Mouse (Mus musculus): Measurements from ENCODE around the gene Abhd14a. TPM values are rescaled to one million over a fixed set of nuclear protein-coding genes. Genes with fewer than 3 reads are reported as not detected.

Abhd14a gene
- total RNA-seq, 2 experiments from 2014 or later = 35.3 to 36.5 TPM

- peak; percentile 94 to 98 for DNase-seq (ENCODE audit: low spot score in 2 of 2)
These were observed 29.4 kb downstream of the Abhd14a start for GRCm38 (mm10) chr9:106417841-106418625.

- no peak for DNase-seq (ENCODE audit: low spot score in 2 of 2)
These were observed 30.7 kb downstream of the Abhd14a start for GRCm38 (mm10) chr9:106416826-106417225.

DNA sequence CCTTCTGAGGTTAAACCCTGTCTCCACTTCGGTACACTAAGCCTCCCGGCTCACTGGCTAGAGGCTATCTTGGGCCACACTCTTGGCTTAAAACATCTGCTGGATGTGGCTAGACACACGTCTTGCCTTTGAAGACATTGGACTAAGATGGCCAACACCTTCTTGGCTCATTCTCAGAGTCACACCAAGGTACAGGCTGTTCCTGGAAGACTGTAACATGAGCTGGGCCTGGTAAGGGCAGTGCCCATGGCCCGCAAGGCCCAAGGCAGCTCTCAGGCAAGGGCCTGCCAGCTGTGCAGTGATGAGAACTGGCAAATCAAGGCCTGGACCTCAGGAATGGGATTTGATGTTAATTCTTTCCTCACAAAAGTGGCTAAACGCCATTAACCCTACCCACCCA lies 33.9 kb downstream of the Abhd14a start:
- DNase-seq (ENCODE audit: low spot score in 2 of 2) = no peak

DNA sequence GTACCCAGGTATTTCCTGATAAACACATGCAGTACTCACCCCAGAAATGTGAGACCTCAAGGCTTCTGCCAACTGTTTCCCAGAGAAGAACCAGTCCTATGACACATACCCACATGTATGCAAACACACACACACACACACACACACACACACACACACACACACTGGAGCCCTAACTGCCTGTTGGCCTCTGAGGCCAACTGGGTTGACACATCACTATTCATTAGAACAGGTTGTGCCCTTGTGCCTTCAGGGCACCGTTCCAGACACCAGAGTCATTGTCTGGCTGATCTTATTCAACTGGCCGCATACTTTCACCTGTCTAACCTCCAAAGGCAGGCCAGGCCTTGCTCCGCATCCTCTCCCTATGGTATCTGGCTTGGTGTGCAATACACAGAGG lies 35.3 kb downstream of the Abhd14a start:
- DNase-seq (ENCODE audit: low spot score in 2 of 2) = no peak

- no peak for DNase-seq (ENCODE audit: low spot score in 2 of 2)
These were observed 35.7 kb downstream of the Abhd14a start for GRCm38 (mm10) chr9:106411729-106412128.

DNA sequence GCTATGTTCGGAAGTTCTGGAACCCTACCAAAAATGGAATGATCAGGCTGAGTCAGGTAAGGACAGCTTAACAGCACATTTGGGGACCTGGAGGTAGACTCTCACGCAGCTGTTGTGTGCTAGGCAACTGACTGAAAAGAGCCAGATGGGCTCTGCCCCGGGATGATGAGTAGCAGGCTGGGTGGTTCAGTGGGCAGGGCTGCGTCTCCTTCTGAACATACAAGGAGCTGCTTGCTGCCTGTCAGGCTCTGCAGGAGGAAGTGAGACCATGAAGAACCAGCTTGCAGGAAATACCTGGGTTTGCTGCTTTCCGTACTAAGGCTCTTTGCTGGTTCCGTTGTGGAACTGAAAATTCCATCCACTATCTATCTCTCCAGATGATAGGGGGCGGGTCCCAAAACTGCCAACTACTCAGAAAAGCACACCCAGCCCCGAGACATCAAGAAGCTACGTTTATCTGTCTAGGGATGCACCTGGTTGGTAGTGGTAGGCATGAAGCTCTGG lies 36.3 kb downstream of the Abhd14a start:
- peak in 1 of 2 experiments; percentile 58 for DNase-seq (ENCODE audit: low spot score in 2 of 2)

DNA sequence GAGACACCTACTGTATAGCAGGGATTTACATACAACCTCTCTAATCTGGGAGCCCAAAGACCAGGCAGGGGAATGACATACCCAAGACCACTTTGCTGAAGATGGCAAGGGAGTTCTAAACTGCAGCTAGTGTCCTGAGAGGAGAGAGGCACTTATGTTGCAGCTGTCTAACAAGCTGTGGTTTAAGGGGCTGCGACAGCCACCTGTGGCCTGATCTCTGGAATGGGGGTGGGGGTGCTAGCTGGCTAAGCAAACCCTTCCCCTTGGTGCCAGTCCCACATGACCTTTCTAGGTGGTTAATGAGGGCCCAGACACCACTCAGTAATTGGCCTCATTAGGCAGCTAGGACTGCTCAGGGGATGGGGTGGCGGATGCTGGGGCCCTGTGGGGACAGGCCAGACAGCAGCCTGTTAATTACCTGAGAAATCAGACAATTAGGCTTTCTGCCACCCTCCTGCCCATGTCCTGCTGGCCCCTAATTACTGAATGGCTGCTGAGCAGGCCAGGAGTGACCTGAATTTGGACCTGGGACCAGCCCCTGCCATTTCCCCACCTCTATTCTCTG lies 37.3 kb downstream of the Abhd14a start:
- no peak for DNase-seq (ENCODE audit: low spot score in 2 of 2)

- DNase-seq (ENCODE audit: low spot score in 2 of 2) = no peak
These were observed 38.4 kb downstream of the Abhd14a start for GRCm38 (mm10) chr9:106409096-106409495.

GRCm38 (mm10) chr9:106406443-106407078 lies 40.9 kb downstream of the Abhd14a start:
- DNase-seq (ENCODE audit: low spot score in 2 of 2) = peak; percentile 60 to 64

- DNase-seq (ENCODE audit: low spot score in 2 of 2) = no peak
These were observed 42.2 kb downstream of the Abhd14a start for GRCm38 (mm10) chr9:106405275-106405674.

DNA sequence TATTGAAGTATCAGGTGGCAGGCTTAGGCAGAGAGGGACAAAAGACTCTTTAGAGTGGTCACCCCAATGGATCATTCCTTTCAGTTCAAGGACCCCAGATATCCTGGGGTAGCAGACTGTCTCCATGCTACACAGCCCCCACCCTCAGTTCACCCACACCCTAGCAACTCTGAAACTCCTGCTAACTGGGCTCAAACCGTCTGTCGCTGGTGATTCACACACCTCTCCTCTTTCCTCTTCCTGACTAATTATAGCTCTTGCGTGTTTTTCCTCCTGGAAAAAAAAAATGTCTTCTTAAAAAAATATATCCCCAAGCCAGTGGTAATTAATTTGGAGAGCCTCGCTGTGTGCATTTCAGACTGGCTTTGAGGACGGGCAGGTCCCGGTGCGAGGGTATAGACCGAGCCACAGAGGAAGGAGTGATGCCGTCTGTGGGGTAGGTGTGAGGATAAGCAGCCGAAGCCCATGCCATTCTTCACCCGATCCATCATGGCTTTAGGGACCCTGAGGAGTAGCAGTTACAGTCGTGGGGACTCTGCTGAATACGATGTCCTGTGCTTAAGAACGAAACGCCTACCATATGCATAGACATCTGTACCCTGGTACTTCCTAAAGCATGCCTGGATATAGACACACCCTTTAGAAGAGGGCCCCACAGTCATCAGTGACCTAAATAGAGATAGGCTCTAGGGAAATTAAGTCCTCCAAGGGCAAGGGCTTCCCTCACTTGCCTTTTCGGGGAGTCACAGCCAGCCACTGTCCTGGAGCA lies 44.7 kb downstream of the Abhd14a start:
- peak in 1 of 2 experiments; percentile 62 for DNase-seq (ENCODE audit: low spot score in 2 of 2)

DNA sequence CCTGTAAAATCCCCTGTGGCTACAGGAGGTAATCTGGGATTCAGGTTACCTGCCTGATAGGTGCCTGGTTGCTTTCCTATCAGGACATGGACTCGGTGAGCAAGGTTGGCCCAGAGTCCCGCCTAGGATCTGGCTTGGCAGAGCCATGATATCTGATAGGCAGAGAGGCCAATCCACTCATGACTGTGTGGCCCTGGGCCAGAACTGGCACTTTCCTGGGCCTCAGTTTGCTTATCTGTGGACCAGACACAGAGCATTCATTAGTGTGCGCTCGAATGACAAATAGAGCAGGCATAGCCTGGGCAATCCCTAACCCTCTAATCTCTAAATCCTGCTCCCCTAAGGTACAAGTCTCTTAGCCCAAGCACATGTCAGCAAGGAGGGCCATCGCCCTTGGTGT lies 45.3 kb downstream of the Abhd14a start:
- DNase-seq (ENCODE audit: low spot score in 2 of 2) = no peak

DNA sequence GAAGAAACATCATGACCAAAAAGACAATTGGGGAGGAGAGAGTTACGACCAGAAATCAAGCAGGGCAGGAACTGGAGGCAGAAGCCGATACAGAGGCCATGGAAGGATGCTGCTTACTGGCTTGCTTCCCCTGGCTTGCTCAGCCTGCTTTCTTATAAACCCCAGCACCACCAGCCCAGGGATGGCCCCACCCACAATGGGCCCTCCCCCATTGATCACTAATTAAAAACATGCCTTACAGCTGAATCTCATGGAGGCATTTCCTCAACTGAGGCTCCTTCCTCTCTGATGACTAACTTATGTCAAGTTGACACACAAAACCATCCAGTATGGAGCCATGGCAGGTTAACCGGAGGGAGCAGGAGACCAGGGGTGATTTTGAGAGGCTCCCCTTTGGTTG lies 47.7 kb downstream of the Abhd14a start:
- DNase-seq (ENCODE audit: low spot score in 2 of 2) = no peak

DNA sequence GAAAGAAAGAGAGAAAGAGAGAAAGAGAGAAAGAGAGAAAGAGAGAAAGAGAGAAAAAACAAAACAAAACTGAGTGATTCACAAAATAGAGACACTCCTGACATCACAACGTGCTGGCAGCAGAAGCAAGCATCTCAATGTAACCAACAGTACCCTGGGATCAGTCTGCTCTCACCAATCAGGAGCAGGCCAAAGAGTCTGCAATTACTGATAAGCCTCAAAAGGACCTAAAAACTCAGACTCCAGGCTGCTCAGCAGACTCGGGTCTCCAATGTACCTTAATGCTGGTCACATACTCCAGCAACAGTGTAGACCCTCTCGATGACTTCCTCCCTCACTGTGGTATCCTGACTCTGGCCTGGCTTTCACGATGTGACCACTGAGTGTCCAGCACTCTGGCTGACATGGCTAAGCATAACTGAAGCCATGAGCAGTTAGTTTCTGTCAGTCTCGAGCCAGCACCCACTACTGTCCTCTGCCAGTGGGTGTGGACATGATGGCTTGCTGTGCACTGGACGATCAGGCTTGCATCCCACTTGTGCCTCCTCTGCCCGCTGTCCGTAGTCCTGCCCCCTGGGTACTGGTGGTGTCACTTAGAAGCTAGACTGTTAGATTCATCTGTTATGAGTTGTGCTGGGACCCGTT lies 48.7 kb downstream of the Abhd14a start:
- DNase-seq (ENCODE audit: low spot score in 2 of 2) = no peak

DNA sequence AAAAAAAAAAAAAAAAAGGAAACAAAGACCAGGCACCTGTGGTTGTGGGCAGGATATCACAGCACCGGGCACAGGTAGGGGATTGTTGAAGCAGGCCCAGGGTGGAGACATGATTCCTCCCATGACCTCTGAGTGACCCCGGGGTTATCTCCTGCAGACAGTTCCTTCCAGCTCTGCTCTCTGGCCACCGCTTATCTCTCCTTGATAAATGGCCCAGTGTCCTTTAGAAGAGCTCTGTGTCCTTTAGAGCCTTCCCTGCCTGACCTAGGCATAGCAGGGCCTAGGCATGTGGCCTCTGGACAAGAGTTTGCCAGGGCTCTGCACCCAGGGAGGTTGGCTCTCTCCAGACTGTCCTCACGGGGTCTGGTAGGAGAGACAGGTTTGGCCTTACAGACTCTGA lies 49.7 kb downstream of the Abhd14a start:
- no peak for DNase-seq (ENCODE audit: low spot score in 2 of 2)

DNA sequence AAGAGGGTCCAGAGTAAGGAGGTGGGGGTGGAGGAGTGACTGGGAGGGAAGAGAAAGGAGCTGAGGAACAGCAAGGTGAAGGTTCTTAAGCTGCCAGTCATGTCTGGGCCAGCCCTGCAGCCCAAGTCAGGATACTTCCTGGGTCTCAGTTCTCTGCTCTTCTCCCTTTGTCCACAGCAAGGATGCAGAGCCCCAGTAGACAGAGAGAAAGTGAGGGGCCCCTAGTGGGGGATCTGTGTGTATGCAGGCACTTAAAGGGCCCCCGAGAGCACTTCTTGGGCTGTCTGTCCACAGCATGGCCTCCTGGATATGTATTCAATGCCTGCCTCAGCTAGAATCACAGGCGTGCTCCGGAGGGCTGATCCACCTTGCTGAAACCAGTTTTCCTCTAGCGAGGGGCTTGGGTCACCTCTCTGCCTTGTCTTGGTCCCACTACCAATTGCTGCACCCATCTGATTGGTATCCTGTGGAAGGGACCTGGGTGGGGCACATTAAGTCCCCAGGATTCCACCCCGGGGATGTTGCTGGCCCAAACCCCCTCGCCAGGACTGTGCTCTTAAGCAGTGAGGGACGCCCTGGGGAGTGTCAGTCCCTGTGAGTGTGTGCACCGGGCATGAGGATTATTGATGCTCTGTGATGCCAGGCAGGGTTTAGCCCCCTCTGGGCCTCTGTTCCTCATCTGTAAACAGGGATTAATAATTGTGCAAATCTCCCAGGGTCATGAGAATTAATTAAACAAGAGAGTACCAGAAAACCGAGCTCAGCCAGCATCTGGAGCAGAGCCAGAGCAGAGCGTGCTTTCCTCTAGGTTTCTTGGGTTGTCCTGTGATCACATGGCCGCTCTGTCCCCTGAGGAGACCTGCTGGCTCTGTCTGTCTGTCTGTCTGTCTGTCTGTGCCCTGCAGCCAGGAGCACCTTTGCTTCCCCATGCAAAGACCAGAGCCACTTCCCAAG lies 52.6 kb downstream of the Abhd14a start:
- DNase-seq (ENCODE audit: low spot score in 2 of 2) = no peak

DNA sequence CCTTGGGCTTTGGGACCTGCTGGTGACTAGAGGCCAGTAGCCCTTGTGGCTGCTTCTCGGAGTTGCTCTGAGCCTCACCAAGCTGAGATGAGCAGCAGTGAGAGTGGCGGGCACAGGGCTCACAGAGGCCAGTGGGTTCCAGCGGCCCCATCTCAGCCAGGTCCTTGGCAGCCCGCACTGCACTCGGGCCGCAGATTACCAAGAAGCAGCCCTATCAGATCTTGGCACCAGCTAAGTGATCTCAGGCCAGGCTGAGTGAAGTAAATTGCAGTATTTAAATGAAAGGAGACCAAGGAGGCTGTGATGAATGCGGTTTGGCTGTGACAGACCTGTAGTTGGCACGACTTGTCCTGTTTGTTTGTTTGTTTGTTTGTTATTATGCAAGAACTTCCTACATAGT lies 53.9 kb downstream of the Abhd14a start:
- DNase-seq (ENCODE audit: low spot score in 2 of 2) = no peak

DNA sequence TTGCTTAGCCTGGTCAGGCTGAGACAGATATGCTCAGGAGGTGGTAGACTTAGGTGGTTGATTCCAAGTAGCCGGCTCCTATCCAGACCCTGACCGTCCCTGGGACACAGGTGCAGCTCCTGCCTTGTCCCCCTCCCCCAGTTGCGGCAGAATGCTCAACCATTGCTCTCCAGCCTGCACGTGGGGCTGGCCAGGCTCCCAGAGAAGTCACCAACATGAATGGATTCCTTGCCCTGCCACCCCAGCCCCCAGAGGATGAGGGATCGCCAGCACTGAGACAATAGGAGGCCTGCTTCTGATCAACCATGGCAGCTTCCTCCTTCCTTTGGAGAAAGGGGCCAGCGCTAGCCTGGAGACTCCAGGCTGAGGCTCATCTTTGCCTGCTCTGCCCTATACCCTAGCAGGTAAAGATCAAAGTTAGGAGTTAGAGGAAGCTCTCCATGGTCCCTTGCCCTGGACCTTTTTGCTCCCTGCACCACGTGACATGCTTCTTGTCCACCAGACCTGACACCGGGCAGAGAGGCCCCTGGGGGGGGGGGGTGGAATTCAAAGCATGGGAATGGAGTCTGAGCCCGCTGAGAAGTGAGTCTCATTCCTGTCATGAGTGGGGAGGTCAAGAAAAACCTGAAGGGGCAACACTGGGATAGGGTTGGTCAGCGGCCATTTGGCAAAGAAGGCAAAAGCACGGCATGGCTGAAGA lies 54.5 kb downstream of the Abhd14a start:
- no peak for DNase-seq (ENCODE audit: low spot score in 2 of 2)

Data from left cerebral cortex, adult 18-20 months (tissue).